Mouse (Mus musculus) spleen, adult 2 months (tissue): ENCODE data around the gene R3hdm2.

Experiments
- CTCF ChIP-seq: fragments of 200-500 bp; IDR thresholded peaks from 2 replicates; pipeline ENCODE4 v1.5.1; 2011; ENCODE audit warnings: mild to moderate bottlenecking, inconsistent platforms; ENCODE audit not compliant: insufficient read depth, insufficient read length, insufficient replicate concordance; ENCODE audit errors: extremely low read depth
- POLR2A ChIP-seq: fragments of 200-500 bp; IDR thresholded peaks from 2 replicates; pipeline ENCODE4 v1.6.1; 2011; ENCODE audit warnings: low read depth, low read length, inconsistent platforms

DNA sequence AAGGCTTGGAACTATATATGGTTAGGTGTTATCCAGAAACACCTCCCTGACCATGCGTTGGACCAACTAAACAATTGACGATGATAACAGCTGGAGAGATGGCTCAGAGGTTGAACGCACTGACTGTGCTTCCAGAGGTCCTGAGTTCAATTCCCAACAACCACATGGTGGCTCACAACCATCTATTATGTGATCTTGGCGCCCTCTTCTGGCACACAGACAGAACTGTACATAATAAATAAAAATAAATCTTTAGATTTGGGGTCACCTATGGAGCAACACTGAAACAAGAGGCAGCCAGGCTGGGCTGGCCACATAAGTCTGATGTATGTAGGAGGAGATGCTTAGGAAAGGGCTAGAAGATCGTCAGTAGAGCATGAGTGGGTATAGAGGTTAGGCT is 47.0 kb upstream of the R3hdm2 start:
- TF ChIP-seq CTCF = no peak
- TF ChIP-seq POLR2A = no peak
